Mouse (Mus musculus) spleen, adult 12 weeks (tissue): Measurements from ENCODE around the gene Slc25a26.

Experiments used
- DNase-seq: peaks from one replicate; pipeline ENCODE4 v3.0.0; 2022; ENCODE audit warnings: low spot score

Gene Slc25a26

DNA sequence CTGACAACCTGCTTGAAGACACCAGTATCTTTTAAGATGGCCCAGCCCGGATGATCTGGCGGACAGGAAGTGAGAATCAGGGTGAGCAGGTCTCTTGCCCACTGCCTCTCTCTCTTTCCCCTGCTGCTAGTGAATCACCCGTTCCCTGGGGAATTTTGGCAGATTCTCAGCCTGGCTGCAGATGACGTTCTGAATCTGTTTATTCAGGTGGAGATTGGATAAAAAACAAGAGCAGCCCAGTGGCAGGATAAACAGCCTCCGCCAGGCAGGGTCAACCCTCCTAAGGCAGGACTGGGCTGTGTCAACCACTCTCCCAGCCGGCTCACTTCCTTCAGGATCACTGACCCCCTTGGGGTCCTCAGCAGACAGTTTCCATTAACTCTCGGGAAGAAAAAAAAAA, 140.2 kb downstream of the Slc25a26 start:
- no peak for DNase-seq

DNA sequence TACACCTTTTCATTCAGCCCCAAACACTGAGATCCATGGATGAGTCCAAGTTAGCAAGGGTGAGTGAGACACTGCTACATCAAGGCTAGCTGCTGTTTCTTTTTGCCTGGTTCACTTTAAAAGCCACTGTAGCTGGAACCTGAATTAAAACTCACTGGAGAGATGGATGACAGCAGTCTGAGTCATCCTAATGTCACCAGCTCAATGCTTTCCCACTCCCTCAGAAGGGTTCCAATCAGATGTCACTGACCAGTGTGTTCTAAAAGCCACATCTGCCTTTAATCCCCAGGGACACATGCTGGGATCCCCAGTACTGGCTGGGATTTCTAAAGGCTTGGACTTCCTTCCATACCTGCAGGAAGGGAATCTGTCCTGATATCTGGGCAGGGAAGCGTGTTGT, 141.9 kb downstream of the Slc25a26 start:
- no peak for DNase-seq

- no peak for DNase-seq
These were observed 143.9 kb downstream of the Slc25a26 start for GRCm38 (mm10) chr6:94643989-94644388.

- no peak for DNase-seq
These were observed 144.5 kb downstream of the Slc25a26 start for GRCm38 (mm10) chr6:94644641-94645040.

- DNase-seq = no peak
These were observed 145.6 kb downstream of the Slc25a26 start for GRCm38 (mm10) chr6:94645723-94646122.

DNA sequence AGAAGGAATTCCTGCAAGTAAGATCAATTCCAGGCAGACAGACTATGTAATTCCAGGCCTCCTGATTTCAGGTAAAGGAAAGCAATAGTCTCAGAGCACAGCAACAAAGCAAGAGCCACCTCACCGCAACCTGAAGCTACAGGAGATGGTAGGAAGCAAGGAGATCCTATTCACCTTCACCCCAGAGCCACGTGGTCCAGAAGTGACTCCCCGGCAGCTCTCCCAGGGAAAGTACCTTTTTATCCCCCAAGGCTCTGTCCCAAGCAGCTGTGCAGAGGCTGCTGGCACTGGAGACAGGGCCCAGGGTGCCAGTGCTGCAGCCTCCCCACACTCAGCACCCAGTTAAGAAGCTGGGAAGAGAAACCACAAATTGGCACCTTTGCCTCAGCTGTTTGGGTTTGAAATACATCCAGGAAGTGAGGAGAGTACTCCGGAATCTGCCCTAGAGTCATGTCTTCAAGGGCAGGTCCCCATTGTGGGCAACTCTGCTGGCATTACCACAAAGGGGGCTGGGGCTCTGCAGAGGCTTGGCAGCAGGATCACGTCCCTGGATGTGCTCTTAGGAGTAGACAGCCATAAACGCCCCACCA, 146.2 kb downstream of the Slc25a26 start:
- no peak for DNase-seq

DNA sequence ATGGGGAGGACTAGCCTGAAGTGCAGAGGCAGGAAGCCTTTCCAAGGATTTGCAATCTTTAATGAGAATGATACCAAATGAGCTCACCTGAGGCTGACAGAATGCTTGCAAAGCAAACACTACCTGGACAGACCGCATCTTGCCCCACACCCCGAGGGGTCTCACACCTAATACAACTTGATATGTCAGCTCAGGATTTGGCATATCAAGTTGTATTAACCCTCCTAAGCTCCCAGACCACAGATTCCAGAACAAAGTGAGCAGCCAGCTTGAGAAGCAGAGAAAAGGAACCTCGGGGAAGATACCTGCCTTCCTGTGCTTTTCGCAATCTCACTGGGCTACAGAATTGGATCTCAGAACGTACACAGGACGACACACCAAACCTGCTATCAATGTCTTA, 146.8 kb downstream of the Slc25a26 start:
- no peak for DNase-seq

DNA sequence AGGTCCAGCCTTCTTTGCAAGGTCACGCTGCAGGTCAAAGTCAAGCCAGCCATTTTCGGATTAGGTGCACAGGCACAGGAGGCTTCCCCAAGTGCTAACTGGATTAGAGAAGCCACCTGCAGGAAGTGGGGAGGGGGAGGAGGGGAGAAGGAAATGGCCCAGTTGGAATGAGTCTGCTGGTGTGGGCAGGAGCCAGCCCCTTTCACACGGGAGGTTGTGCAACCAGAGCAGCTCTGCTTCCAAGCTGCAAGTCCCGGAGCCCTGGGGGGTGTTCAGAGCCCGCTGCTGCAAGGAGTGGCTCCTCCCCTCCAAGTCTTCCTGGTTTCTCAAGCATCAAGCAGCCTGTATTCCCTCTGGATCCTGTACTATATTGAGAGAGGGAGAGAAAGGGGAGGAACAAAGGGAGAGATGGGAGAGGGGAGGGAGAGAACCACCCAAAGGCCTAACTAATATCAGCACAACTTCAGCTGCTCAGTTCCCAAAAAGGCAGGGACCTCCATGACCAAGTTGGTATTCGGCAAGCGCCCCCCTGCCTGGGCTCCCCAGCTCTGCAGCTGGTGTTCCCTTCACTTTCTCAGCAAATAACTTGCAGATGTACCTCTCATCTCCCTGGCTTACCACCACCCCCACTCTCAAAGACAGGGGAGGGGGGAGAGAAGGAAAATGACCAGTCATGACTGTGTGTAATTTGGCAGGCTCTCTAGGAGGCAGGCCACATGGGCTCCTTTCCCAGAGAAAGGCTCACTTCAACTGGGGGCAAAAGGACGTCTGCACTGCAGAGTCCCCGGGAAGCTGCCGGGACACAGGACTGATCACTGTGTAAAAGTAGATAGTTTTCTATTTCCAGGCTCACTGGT, 147.7 kb downstream of the Slc25a26 start:
- DNase-seq = no peak

DNA sequence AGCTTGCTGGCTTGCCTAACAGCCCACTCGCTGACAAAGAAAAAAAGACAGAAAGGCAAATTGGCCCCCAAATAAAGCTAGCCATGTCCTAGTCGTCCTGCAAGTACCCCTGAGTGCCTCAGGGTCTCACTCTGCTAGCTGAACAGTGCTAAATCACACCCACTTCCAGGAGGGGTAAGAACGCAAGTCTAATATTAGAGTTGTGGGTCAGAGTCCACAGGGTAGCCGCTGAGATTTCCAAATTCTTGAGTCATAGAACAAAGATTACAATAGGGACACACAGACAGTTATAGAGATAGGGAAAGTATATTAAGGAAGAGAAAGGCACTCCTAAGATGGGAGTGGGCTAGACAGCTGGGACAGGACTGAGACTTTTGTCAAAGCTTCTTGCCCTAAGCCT, 148.4 kb downstream of the Slc25a26 start:
- DNase-seq = no peak

GRCm38 (mm10) chr6:94649637-94650036, 149.5 kb downstream of the Slc25a26 start:
- DNase-seq = no peak

- DNase-seq = no peak
These were observed 151.4 kb downstream of the Slc25a26 start for GRCm38 (mm10) chr6:94651541-94651940.

DNA sequence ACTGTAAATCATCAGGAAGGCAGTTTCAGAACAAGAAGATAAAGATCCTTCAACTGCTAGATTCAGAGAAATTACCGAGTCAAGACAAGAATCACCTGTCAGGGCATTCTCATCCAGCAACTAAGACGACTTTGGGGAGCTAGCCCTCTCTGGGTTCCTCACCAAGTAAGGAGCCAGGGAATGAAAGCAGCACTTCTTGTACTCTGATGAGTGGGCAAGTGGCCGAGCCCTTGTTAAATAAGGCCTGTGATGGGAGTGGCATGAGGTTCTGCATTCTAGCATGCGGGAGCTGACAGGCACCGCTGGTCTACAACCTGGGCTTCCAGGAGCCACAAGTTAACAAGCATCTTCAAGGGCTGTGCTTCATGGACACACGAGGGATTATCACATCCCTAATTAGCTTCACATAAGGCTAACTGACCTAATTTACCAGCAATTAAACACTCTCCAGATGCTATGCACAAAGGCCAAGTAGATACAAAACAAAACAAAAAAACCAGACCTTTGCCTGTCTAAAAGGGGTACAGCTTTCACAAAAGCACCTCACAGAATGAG, 152.6 kb downstream of the Slc25a26 start:
- no peak for DNase-seq

DNA sequence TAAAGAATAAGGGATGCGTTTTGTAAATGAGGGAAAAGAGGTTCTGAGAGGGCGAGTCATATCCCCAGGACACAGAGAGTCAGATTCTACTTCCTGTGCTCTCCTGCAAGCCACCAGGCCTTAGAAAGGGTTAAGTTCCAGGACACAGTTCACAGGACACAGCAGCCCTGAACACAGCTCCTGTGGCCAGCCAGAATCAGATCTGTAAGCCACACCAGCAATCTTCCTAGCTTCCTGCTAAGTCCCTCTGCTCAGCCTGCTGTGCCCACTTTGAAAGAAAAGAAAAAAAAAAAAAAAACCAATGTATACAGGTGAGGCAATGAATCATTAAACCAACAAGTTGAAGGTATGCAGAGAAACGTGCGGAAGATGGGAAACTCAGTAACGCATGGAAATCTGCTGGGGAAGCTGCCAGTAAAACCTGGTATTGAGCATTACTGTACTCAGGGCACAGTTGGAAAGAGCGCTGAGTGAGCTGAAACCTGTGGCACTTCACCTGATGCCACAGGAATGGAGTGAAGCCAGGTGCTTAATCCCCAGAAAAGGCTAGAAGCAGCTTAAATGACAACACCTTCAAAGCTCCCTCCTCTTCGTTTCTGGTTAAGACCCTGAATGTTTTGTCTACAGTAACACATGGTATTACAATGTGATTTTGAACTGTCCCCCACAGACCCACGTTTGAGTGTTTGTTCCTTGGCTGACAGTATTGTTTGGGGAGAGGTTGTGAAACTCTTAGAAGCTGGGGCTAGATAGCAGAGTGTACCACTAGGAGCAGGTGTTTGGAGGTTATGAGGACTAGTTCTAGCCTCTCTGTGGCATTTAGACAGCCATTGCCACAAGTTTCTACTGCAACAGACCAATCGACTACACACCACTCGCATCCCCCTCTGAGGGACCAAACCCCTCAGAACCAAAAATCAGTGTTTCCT, 153.5 kb downstream of the Slc25a26 start:
- DNase-seq = no peak
